Mouse (Mus musculus): ENCODE data around the gene 5031439G07Rik. TPM values are rescaled to one million over a fixed set of nuclear protein-coding genes. Genes with fewer than 3 reads are reported as not detected.

The 5031439G07Rik gene
- polyA plus RNA-seq, 1 experiment from 2014 or later: 16.2 TPM

DNA sequence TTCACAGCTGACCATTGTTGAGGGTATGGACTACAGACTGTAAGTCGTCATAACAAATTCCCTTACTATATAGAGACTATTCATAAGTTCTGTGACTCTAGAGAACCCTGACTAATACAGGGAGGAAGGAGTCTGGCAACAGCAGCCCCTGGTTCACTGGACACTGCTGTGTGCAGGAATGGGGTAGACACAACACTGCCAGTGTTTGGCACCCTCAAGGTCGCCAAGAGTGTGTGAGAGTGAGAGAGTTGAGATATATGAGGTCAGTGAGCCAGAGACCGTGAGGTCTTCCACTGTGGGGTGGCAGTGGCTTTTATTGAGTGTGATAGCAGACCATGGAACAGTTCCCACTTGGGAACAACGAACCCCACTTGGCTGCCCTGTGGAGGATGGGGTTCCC is 37.8 kb upstream of the 5031439G07Rik start:
- Histone ChIP-seq H3K4me2 (ENCODE audit: low read depth, low read length, severe bottlenecking) (no peak overlapping the region), H3K4me1 (replicated peaks; ENCODE audit: control insufficient read depth, insufficient read depth, low read length) (no peaks in the 10 kb centered on the region), H3K27me3 (ENCODE audit: control insufficient read depth, insufficient read depth, low read length) (no peaks in the 10 kb centered on the region), H3K36me3 (ENCODE audit: control insufficient read depth, insufficient read depth, low read length) (no peaks in the 10 kb centered on the region), H3K4me3 (ENCODE audit: low read depth, low read length) (no peak overlapping the region), H3K27ac (ENCODE audit: low read depth, low read length) (no peak overlapping the region), H3K9ac (ENCODE audit: low read length) (no peak overlapping the region), H3K9me3 (ENCODE audit: control insufficient read depth, low read length) (no peaks in the 10 kb centered on the region)
- no peak for ATAC-seq (replicated peaks; ENCODE audit: low FRiP score)
- no peak for DNase-seq (ENCODE audit: low spot score)
- WGBS: 90% methylated on average over 4 of the region's 4 CpGs

DNA sequence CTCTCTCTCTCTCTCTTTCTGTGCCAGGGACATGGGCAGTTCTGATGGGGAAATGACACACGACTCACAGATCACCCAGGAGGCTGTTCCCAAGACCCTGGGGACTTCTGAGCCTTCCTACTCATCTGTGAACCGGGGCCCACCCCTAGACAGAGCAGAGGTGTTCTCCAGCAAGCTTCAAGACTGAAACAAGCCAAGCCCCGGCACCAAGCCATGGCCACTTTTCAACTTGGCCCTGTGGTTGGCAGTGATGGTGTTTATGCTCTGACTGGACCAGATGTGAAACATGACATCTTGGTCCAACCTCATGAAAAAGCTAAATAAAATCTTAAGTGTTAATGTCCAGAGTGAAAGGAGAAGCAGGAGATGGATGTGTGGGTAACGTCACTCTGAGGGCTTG is 33.9 kb upstream of the 5031439G07Rik start:
- Histone ChIP-seq H3K4me3 (ENCODE audit: low read depth, low read length) (no peak overlapping the region), H3K27ac (ENCODE audit: low read depth, low read length) (no peak overlapping the region), H3K9me3 (ENCODE audit: control insufficient read depth, low read length) (no peaks in the 10 kb centered on the region), H3K9ac (ENCODE audit: low read length) (no peak overlapping the region), H3K36me3 (ENCODE audit: control insufficient read depth, insufficient read depth, low read length) (no peaks in the 10 kb centered on the region), H3K4me1 (replicated peaks; ENCODE audit: control insufficient read depth, insufficient read depth, low read length) (no peaks in the 10 kb centered on the region), H3K4me2 (ENCODE audit: low read depth, low read length, severe bottlenecking) (no peak overlapping the region), H3K27me3 (ENCODE audit: control insufficient read depth, insufficient read depth, low read length) (no peaks in the 10 kb centered on the region)
- DNase-seq (ENCODE audit: low spot score) (no peak), ATAC-seq (replicated peaks; ENCODE audit: low FRiP score) (no peak)
- WGBS: 77% methylated on average over 4 of the region's 4 CpGs

DNA sequence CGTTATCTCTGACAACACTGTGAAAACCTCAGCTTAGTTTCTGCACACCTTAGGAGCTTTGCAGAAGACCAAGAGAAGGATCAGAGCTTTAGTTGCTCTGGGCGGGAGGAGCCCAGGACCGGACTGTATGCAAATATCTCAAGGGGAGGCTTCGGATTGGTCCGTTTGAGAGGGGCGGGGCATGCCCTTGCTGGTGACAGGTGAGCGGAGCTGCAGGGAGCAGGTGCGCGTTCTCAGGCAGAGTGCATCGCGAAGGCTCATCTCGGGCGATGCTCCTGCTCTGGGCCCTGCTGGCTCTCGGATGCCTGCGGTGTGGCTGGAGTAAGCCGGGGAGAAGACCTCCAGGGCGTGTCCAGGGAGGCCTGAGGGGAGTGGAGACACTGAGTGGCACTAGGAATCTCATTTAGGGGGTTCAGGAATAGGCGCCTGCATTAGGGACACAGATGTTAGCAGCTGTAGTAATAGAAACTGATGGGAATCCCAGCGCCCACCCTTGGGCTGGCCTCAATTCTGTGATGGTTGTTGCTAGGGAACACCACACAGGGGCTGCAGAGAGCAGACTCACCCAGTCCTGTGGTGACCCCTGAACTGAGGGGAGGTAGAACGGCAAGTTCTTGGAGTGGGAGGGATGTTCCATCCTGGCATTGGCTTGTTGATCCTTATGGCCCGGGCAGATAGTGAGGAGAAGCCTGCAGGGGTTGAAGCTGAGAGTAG is 28.8 kb upstream of the 5031439G07Rik start, which contains the start of gene Upk3a:
Gene Upk3a (plus strand): TSS at position 191 of the 714 bp plus-strand sequence.
- Histone ChIP-seq H3K4me3 (ENCODE audit: low read depth, low read length) (no peak within 1 kb of the TSS), H3K27me3 (ENCODE audit: control insufficient read depth, insufficient read depth, low read length) (peaks cover 2% of the 10 kb centered on the region; the same call in 1 of the 2 replicates), H3K4me1 (replicated peaks; ENCODE audit: control insufficient read depth, insufficient read depth, low read length) (0 out of 2 replicates have a peak, but pooled peaks cover 2% of the 10 kb centered on the region), H3K27ac (ENCODE audit: low read depth, low read length) (no peak within 1 kb of the TSS), H3K36me3 (ENCODE audit: control insufficient read depth, insufficient read depth, low read length) (no peaks in the 10 kb centered on the region), H3K9me3 (ENCODE audit: control insufficient read depth, low read length) (no peaks in the 10 kb centered on the region), H3K9ac (ENCODE audit: low read length) (no peak within 1 kb of the TSS), H3K4me2 (ENCODE audit: low read depth, low read length, severe bottlenecking) (peak within 1 kb of the TSS; percentile 15; the same call in 1 of the 2 replicates)
- ATAC-seq (replicated peaks; ENCODE audit: low FRiP score) (no peak), DNase-seq (ENCODE audit: low spot score) (no peak)
- WGBS: 8% methylated on average over 21 of the region's 21 CpGs

DNA sequence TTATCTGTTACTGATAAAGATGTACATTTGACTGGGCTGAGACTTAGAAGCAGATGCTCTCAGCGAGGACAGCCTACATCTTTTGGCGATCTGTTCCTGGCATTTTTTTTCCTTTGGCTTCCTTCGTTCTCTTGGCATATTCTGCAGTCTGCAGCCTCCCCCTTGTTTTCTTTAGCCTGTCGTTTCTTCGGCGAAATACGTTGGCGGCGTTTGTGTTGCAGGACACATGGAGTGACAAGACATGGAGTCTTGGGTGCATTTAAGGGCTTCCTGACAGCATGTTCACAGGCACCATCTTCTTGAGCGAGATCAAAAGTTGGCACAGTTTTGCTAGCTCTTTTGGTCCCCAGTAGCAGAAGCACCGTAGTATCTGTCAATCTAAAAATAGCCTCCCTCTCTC is 27.4 kb upstream of the 5031439G07Rik start:
- no peak overlapping the region for H3K9ac ChIP-seq (ENCODE audit: low read length)
- ATAC-seq (replicated peaks; ENCODE audit: low FRiP score) (no peak), DNase-seq (ENCODE audit: low spot score) (no peak)
- H3K4me3 ChIP-seq (ENCODE audit: low read depth, low read length): no peak overlapping the region
- H3K4me2 ChIP-seq (ENCODE audit: low read depth, low read length, severe bottlenecking): no peak overlapping the region
- peaks cover 2% of the 10 kb centered on the region; the same call in 1 of the 2 replicates for H3K27me3 ChIP-seq (ENCODE audit: control insufficient read depth, insufficient read depth, low read length)
- H3K9me3 ChIP-seq (ENCODE audit: control insufficient read depth, low read length): no peaks in the 10 kb centered on the region
- 0 out of 2 replicates have a peak, but pooled peaks cover 2% of the 10 kb centered on the region for H3K4me1 ChIP-seq (replicated peaks; ENCODE audit: control insufficient read depth, insufficient read depth, low read length)
- 92% methylated on average over 11 of the region's 11 CpGs for WGBS
- no peaks in the 10 kb centered on the region for H3K36me3 ChIP-seq (ENCODE audit: control insufficient read depth, insufficient read depth, low read length)
- no peak overlapping the region for H3K27ac ChIP-seq (ENCODE audit: low read depth, low read length)

DNA sequence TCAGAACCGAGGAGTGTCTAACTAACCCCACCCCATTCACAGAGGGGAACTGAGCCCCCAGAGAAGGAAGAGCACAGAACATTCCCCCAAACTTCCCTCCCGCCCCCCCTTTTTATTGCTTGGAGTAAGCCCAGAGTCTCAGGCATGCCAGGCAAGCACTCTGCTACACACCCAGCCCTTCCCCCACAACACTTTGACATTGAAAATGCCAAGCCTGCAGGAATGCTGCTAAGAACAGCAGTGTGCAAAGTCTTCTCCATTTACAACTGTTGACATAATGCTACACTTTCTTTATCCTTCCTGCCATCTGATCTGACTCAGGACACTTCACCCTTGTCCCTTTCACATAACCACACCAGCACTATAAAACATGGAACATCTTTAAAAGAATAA is 24.3 kb upstream of the 5031439G07Rik start:
- ATAC-seq (replicated peaks; ENCODE audit: low FRiP score) (no peak), DNase-seq (ENCODE audit: low spot score) (no peak)
- H3K27ac ChIP-seq (ENCODE audit: low read depth, low read length): no peak overlapping the region
- no peak overlapping the region for H3K4me2 ChIP-seq (ENCODE audit: low read depth, low read length, severe bottlenecking)
- H3K9ac ChIP-seq (ENCODE audit: low read length): no peak overlapping the region
- no peaks in the 10 kb centered on the region for H3K36me3 ChIP-seq (ENCODE audit: control insufficient read depth, insufficient read depth, low read length)
- peaks cover 2% of the 10 kb centered on the region; the same call in 1 of the 2 replicates for H3K27me3 ChIP-seq (ENCODE audit: control insufficient read depth, insufficient read depth, low read length)
- 66% methylated on average over 2 of the region's 2 CpGs for WGBS
- H3K4me3 ChIP-seq (ENCODE audit: low read depth, low read length): no peak overlapping the region
- no peaks in the 10 kb centered on the region for H3K9me3 ChIP-seq (ENCODE audit: control insufficient read depth, low read length)
- 0 out of 2 replicates have a peak, but pooled peaks cover 2% of the 10 kb centered on the region for H3K4me1 ChIP-seq (replicated peaks; ENCODE audit: control insufficient read depth, insufficient read depth, low read length)

DNA sequence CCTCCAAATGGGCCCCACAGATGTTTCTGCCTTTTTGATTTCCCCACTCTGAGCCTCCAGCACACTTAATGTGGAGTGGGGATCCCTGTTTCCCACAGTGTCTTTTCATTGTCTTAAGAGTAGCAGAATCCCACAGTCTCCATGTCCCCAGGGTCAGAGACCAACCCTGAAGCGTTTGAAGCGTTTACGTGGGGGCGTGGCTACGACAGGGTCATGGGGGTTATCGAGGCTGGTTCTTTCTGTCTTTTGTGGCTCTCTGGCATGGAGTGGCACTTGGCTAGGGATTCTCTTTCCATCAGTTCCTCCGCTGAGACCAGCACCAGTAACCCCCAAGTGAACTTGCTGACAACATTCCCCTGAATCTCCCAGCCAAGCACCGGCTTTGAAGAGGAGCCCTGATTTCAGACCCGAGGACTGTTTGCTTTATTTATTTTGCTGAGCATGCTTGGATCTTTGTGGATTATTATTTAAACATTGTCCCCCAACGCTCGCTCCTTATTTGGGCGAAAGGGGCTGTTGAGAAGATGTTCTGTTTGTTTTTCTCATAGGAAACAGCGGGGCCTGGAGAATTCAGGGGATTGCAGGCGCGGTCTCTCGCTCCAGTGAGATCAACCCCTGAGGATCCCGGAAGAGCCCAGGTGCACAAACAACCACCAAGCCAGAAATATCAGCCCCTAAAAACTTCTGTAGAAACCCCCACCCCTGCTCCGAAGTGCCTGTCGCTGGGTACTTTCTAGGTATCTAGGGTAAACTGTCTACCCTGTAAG is 23.7 kb upstream of the 5031439G07Rik start:
- no peaks in the 10 kb centered on the region for H3K9me3 ChIP-seq (ENCODE audit: control insufficient read depth, low read length)
- no peak overlapping the region; the same call in 1 of the 2 replicates for H3K27ac ChIP-seq (ENCODE audit: low read depth, low read length)
- no peak overlapping the region for H3K4me3 ChIP-seq (ENCODE audit: low read depth, low read length)
- H3K9ac ChIP-seq (ENCODE audit: low read length): no peak overlapping the region
- peaks cover 2% of the 10 kb centered on the region; the same call in 1 of the 2 replicates for H3K27me3 ChIP-seq (ENCODE audit: control insufficient read depth, insufficient read depth, low read length)
- no peak overlapping the region for H3K4me2 ChIP-seq (ENCODE audit: low read depth, low read length, severe bottlenecking)
- WGBS: 51% methylated on average over 19 of the region's 19 CpGs
- ATAC-seq (replicated peaks; ENCODE audit: low FRiP score) (no peak), DNase-seq (ENCODE audit: low spot score) (no peak)
- 0 out of 2 replicates have a peak, but pooled peaks cover 1% of the 10 kb centered on the region for H3K4me1 ChIP-seq (replicated peaks; ENCODE audit: control insufficient read depth, insufficient read depth, low read length)
- H3K36me3 ChIP-seq (ENCODE audit: control insufficient read depth, insufficient read depth, low read length): no peaks in the 10 kb centered on the region

DNA sequence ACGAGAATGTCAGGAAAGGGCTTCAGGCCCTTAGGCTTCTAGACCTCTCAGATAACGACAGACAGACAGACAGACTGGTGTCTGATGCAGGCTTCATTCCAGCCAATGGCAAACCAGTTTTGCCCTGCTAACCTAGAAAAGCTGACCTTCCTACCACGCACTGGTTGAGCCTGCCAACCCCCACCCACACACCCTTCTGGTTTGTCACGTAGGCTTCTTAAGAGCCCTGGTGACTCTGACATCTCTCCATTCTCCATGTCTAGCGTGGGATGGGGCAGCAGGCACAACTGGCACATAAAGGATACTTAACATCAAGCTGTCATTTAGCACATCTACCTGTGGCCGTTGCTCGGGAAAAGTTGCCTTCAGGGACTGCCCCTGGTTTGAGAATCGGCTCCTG is 21.3 kb upstream of the 5031439G07Rik start:
- no peak overlapping the region for H3K27ac ChIP-seq (ENCODE audit: low read depth, low read length)
- no peak overlapping the region for H3K4me3 ChIP-seq (ENCODE audit: low read depth, low read length)
- no peaks in the 10 kb centered on the region for H3K4me1 ChIP-seq (replicated peaks; ENCODE audit: control insufficient read depth, insufficient read depth, low read length)
- ATAC-seq (replicated peaks; ENCODE audit: low FRiP score) (no peak), DNase-seq (ENCODE audit: low spot score) (no peak)
- H3K9ac ChIP-seq (ENCODE audit: low read length): no peak overlapping the region
- no peaks in the 10 kb centered on the region for H3K27me3 ChIP-seq (ENCODE audit: control insufficient read depth, insufficient read depth, low read length)
- no peak overlapping the region for H3K4me2 ChIP-seq (ENCODE audit: low read depth, low read length, severe bottlenecking)
- 79% methylated on average over 8 of the region's 8 CpGs for WGBS
- no peaks in the 10 kb centered on the region for H3K36me3 ChIP-seq (ENCODE audit: control insufficient read depth, insufficient read depth, low read length)
- H3K9me3 ChIP-seq (ENCODE audit: control insufficient read depth, low read length): no peaks in the 10 kb centered on the region

DNA sequence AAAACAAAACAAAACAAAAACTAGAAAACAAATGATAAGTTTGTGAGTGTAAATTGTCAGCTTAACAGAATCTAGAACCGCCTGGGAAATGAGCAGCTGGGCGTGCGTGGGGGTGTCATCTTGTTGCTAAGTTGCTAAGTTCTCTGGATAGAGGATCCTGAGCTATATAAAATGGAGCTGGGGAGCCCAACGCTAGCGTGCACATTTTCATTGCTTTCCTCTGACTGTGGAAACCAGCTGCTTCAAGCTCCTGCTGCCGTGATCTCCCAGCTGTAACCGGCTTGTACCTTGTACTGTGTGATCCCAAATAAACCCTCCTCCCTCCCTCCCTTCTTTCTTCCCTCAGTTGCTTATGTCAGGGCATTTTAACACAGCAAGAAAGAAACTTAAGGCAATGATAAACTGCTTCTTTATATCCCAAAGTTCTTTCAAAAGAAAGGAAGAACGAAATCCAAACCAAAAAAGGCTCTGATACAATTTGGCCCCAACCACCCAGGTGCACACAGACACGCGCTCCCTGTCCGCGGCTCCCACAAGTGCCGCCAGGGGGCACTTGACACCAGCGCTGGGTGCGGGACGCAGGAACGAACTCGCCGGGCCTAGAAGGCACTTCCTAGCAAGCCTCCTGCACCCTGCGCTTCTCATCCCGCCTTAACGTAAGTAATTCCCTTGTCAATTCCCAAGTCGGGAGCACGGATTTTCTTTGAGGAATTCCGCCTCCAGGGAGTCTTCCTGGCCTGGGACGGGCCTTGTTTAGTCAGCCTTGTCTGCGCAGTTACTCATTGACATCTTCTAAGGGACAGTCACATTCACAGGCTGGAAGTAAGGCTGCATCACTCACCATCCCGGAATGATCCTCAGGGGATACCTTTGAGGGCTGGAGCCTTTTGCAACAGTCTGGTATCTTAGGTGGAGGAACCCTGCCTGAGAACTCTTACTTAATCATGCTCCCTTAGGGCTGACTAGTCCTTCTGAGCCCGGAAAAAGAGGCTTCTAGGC is 12.9 kb upstream of the 5031439G07Rik start:
- Histone ChIP-seq H3K9me3 (ENCODE audit: control insufficient read depth, low read length) (no peaks in the 10 kb centered on the region), H3K27me3 (ENCODE audit: control insufficient read depth, insufficient read depth, low read length) (no peaks in the 10 kb centered on the region), H3K4me3 (ENCODE audit: low read depth, low read length) (no peak overlapping the region), H3K4me1 (replicated peaks; ENCODE audit: control insufficient read depth, insufficient read depth, low read length) (no peaks in the 10 kb centered on the region), H3K36me3 (ENCODE audit: control insufficient read depth, insufficient read depth, low read length) (no peaks in the 10 kb centered on the region), H3K27ac (ENCODE audit: low read depth, low read length) (no peak overlapping the region), H3K4me2 (ENCODE audit: low read depth, low read length, severe bottlenecking) (no peak overlapping the region), H3K9ac (ENCODE audit: low read length) (no peak overlapping the region)
- peak; percentile 88 for DNase-seq (ENCODE audit: low spot score)
- WGBS: 20% methylated on average over 29 of the region's 29 CpGs
- no peak for ATAC-seq (replicated peaks; ENCODE audit: low FRiP score)
